1 mouse cellular context compared by ENCODE assay signal in genomic region chr4:126227077-126227761, GRCm38 (mm10).
TF ChIP-seq lines count a peak whose summit lies in the region.

No protein-coding gene starts in this region.

TF ChIP-seq in CH12.LX, 34 proteins besides CTCF, POLR2A, EP300 and RAD21:
- TF ChIP-seq JUND (conservative IDR thresholded peaks at IDR 0.05; ENCODE audit: low read depth, low read length) = no peak
- TF ChIP-seq KAT2A (IDR thresholded peaks at IDR 0.05; ENCODE audit: insufficient replicate concordance, low read length) = 0 out of 2 replicates have a peak, but pooled peaks have one; percentile 26
- TF ChIP-seq NRF1 (IDR thresholded peaks at IDR 0.05; ENCODE audit: low read depth, low read length) = 0 out of 2 replicates have a peak, but pooled peaks have one; percentile 40
- TF ChIP-seq CHD2 (IDR thresholded peaks at IDR 0.05; ENCODE audit: low read length) = no peak
- 0 out of 2 replicates have a peak, but pooled peaks have one; percentile 15 for TF ChIP-seq JUN (IDR thresholded peaks at IDR 0.05; ENCODE audit: insufficient read depth, low read depth, low read length)
- peak; percentile 47; the same call in 1 of the 2 replicates for TF ChIP-seq HCFC1 (IDR thresholded peaks at IDR 0.05; ENCODE audit: low read depth, low read length)
- no peak for TF ChIP-seq MXI1 (IDR thresholded peaks at IDR 0.05; ENCODE audit: low read depth, low read length)
- no peak for TF ChIP-seq ZMIZ1 (IDR thresholded peaks at IDR 0.05; ENCODE audit: low read depth, low read length)
- TF ChIP-seq ZKSCAN1 (IDR thresholded peaks at IDR 0.05; ENCODE audit: borderline replicate concordance, low read depth, low read length) = no peak
- TF ChIP-seq E2F4 (IDR thresholded peaks at IDR 0.05; ENCODE audit: insufficient replicate concordance, low read depth, low read length) = no peak
- no peak for TF ChIP-seq PAX5 (IDR thresholded peaks at IDR 0.05; ENCODE audit: low read length)
- no peak for TF ChIP-seq POLR2AphosphoS2 (IDR thresholded peaks at IDR 0.05; ENCODE audit: low read depth, low read length)
- no peak for TF ChIP-seq CHD1 (IDR thresholded peaks at IDR 0.05; ENCODE audit: low read depth, low read length)
- no peak for TF ChIP-seq MAFK (IDR thresholded peaks at IDR 0.05; ENCODE audit: insufficient replicate concordance, low read length)
- TF ChIP-seq SMC3 (IDR thresholded peaks at IDR 0.05; ENCODE audit: low read depth, low read length) = peak; percentile 100
- peak; percentile 45; the same call in 1 of the 2 replicates for TF ChIP-seq NELFE (IDR thresholded peaks at IDR 0.05; ENCODE audit: low read depth, low read length)
- TF ChIP-seq ETS1 (conservative IDR thresholded peaks at IDR 0.05; ENCODE audit: low read depth, low read length) = no peak
- peak; percentile 71 for TF ChIP-seq SIN3A (IDR thresholded peaks at IDR 0.05; ENCODE audit: low read length)
- TF ChIP-seq TCF12 (IDR thresholded peaks at IDR 0.05; ENCODE audit: low read depth, low read length) = no peak
- peak; percentile 39; the same call in 1 of the 2 replicates for TF ChIP-seq ELF1 (IDR thresholded peaks at IDR 0.05; ENCODE audit: low read depth, low read length)
- TF ChIP-seq MYC (IDR thresholded peaks at IDR 0.05; ENCODE audit: low read depth, low read length) = 0 out of 2 replicates have a peak, but pooled peaks have one; percentile 53
- TF ChIP-seq BHLHE40 (IDR thresholded peaks at IDR 0.05; ENCODE audit: low read depth, low read length) = no peak
- TF ChIP-seq IRF4 (IDR thresholded peaks at IDR 0.05; ENCODE audit: low read depth, low read length) = peak; percentile 57
- TF ChIP-seq MAZ (IDR thresholded peaks at IDR 0.05; ENCODE audit: low read depth, low read length) = no peak
- no peak for TF ChIP-seq UBTF (IDR thresholded peaks at IDR 0.05; ENCODE audit: low read depth, low read length)
- TF ChIP-seq RCOR1 (conservative IDR thresholded peaks at IDR 0.05; ENCODE audit: low read depth, low read length) = no peak
- TF ChIP-seq MEF2A (IDR thresholded peaks at IDR 0.05; ENCODE audit: borderline replicate concordance, low read depth, low read length) = peak; percentile 53; the same call in 1 of the 2 replicates
- TF ChIP-seq USF1 (IDR thresholded peaks at IDR 0.05; ENCODE audit: low read depth, low read length) = no peak
- no peak for TF ChIP-seq MAX (IDR thresholded peaks at IDR 0.05; ENCODE audit: low read length)
- no peak for TF ChIP-seq TBP (conservative IDR thresholded peaks at IDR 0.05; ENCODE audit: low read depth, low read length)
- no peak for TF ChIP-seq GABPA (IDR thresholded peaks at IDR 0.05; ENCODE audit: insufficient replicate concordance, low read depth, low read length)
- no peak for TF ChIP-seq USF2 (conservative IDR thresholded peaks at IDR 0.05; ENCODE audit: low read depth, low read length)
- no peak for TF ChIP-seq ZNF384 (IDR thresholded peaks at IDR 0.05; ENCODE audit: low read depth, low read length)
- peak; percentile 98 for TF ChIP-seq ZC3H11A (IDR thresholded peaks at IDR 0.05; ENCODE audit: low read depth, low read length)
